In genomic region chr10:84532911-84533882, GRCm38 (mm10) we compare ENCODE assay signal across 8 mouse cellular contexts. TPM values are rescaled to one million over a fixed set of nuclear protein-coding genes. Genes with fewer than 3 reads are reported as not detected.
DNase-seq lines count a peak whose midpoint lies in the region; ATAC-seq and TF ChIP-seq lines count a peak whose summit lies in the region.

No protein-coding gene starts in this region.

- 1% methylated on average over 60 of the region's 72 CpGs for WGBS in intestine, embryonic 16.5 days
- WGBS in liver, embryonic 14.5 days (ENCODE audit: insufficient replicate concordance): 4% methylated on average over 65 of the region's 72 CpGs
- under 1% methylated on average over 66 of the region's 72 CpGs for WGBS in neural tube, embryonic 13.5 days

- no peaks in the 10 kb centered on the region for H3K27me3 ChIP-seq in intestine, embryonic 16.5 days (replicated peaks; ENCODE audit: control insufficient read depth, insufficient read depth, low read length)
- peaks cover 39% of the 10 kb centered on the region for H3K27me3 ChIP-seq in liver, embryonic 14.5 days (ENCODE audit: control insufficient read depth, insufficient read depth, low read length)
- no peaks in the 10 kb centered on the region for H3K27me3 ChIP-seq in neural tube, embryonic 13.5 days

- peak; percentile 47 for ATAC-seq in intestine, embryonic 16.5 days
- peak; percentile 19; the same call in 1 of the 2 replicates for ATAC-seq in liver, embryonic 14.5 days (ENCODE audit: insufficient read depth)
- ATAC-seq in neural tube, embryonic 13.5 days (ENCODE audit: low read depth): peak; percentile 50

- peak overlapping the region; percentile 81 for H3K4me2 ChIP-seq in intestine, embryonic 16.5 days (ENCODE audit: low read depth, low read length)
- peak overlapping the region; percentile 46 for H3K4me2 ChIP-seq in liver, embryonic 14.5 days (ENCODE audit: low read depth)
- H3K4me2 ChIP-seq in neural tube, embryonic 13.5 days: peak overlapping the region; percentile 66

- H3K4me1 ChIP-seq in cortical plate, adult 2 months (ENCODE audit: control insufficient read depth, insufficient read depth, low read length): peaks cover 8% of the 10 kb centered on the region; the same call in 1 of the 2 replicates
- peaks cover 25% of the 10 kb centered on the region for H3K4me1 ChIP-seq in intestine, embryonic 16.5 days (ENCODE audit: control insufficient read depth, insufficient read depth, low read length)
- peaks cover 0 to 7% of the 10 kb centered on the region in 2 experiments; a peak in 2 of 4 replicates for H3K4me1 ChIP-seq in liver, embryonic 14.5 days (replicated peaks; ENCODE audit: control insufficient read depth in 2 of 2, insufficient read depth in 2 of 2, low read length in 1 of 2)
- H3K4me1 ChIP-seq in neural tube, embryonic 13.5 days (replicated peaks): peaks cover 58% of the 10 kb centered on the region

- H3K27ac ChIP-seq in cortical plate, adult 2 months (ENCODE audit: insufficient read depth, low read length): peak overlapping the region; percentile 66; the same call in 1 of the 2 replicates
- H3K27ac ChIP-seq in intestine, embryonic 16.5 days (ENCODE audit: low read length): peak overlapping the region; percentile 74
- H3K27ac ChIP-seq in liver, embryonic 14.5 days: no peak overlapping the region
- peak overlapping the region; percentile 92 for H3K27ac ChIP-seq in neural tube, embryonic 13.5 days (replicated peaks)

- TF ChIP-seq POLR2A in cortical plate, adult 2 months (IDR thresholded peaks at IDR 0.05; ENCODE audit: extremely low read depth, insufficient read depth, low read length): no peak

- peak overlapping the region; percentile 85 for H3K9ac ChIP-seq in intestine, embryonic 16.5 days (ENCODE audit: low read depth, low read length)
- peak overlapping the region; percentile 24 for H3K9ac ChIP-seq in liver, embryonic 14.5 days (replicated peaks)
- H3K9ac ChIP-seq in neural tube, embryonic 13.5 days: peak overlapping the region; percentile 97

- peak overlapping the region; percentile 95 for H3K4me3 ChIP-seq in cortical plate, adult 2 months (ENCODE audit: insufficient read depth, low read length)
- peak overlapping the region; percentile 78 for H3K4me3 ChIP-seq in intestine, embryonic 16.5 days (ENCODE audit: low read length)
- peak overlapping the region; percentile 57 to 59 for H3K4me3 ChIP-seq in liver, embryonic 14.5 days (ENCODE audit: insufficient read depth in 1 of 2, low read depth in 2 of 2, low read length in 2 of 2)
- H3K4me3 ChIP-seq in neural tube, embryonic 13.5 days: peak overlapping the region; percentile 92

- TF ChIP-seq EP300 in liver, embryonic 14.5 days (IDR thresholded peaks at IDR 0.05; ENCODE audit: low read depth): no peak

- DNase-seq in urinary bladder, adult 2 months (ENCODE audit: low spot score): peak; percentile 48
- no peak for DNase-seq in urinary bladder, postnatal 10 days (ENCODE audit: low spot score)
- DNase-seq in gastrocnemius, postnatal 4 days (ENCODE audit: low spot score in 2 of 2): peak; percentile 55 to 76
- no peak for DNase-seq in liver, embryonic 14.5 days (ENCODE audit: low read depth in 3 of 3, low spot score in 3 of 3)
- DNase-seq in urinary bladder, postnatal 25 days (ENCODE audit: low spot score): peak; percentile 54

- H3K36me3 ChIP-seq in intestine, embryonic 16.5 days (ENCODE audit: control insufficient read depth, insufficient read depth, low read length): no peaks in the 10 kb centered on the region
- H3K36me3 ChIP-seq in liver, embryonic 14.5 days (replicated peaks; ENCODE audit: control insufficient read depth, insufficient read depth, low read depth): no peaks in the 10 kb centered on the region
- H3K36me3 ChIP-seq in neural tube, embryonic 13.5 days: peaks cover 9% of the 10 kb centered on the region

- H3K9me3 ChIP-seq in intestine, embryonic 16.5 days (ENCODE audit: control insufficient read depth, low read length): no peaks in the 10 kb centered on the region
- no peaks in the 10 kb centered on the region for H3K9me3 ChIP-seq in liver, embryonic 14.5 days (ENCODE audit: control insufficient read depth, low read length)
- H3K9me3 ChIP-seq in neural tube, embryonic 13.5 days: no peaks in the 10 kb centered on the region

- TF ChIP-seq CTCF in cortical plate, adult 2 months (IDR thresholded peaks at IDR 0.05; ENCODE audit: extremely low read depth, insufficient read depth, low read length): no peak
- no peak for TF ChIP-seq CTCF in liver, embryonic 14.5 days (IDR thresholded peaks at IDR 0.05; ENCODE audit: low read depth)

RNA-seq across cellular contexts. Expression of gene Ckap4, which starts 0.7 kb away (rescaled TPM):
- 43.0 and 45.3 TPM in 2 replicates for polyA plus RNA-seq in urinary bladder, adult 2 months (2012; rRNA removed)
- 13.2 and 14.1 TPM in 2 replicates for polyA plus RNA-seq in cortical plate, adult 2 months (2012; rRNA removed)
- 100 to 1,000 TPM; 122 to 138 TPM for total RNA-seq in gastrocnemius, postnatal 4 days (2021)
- polyA plus RNA-seq in intestine, embryonic 16.5 days (2015; fragmentation: Nextera tagmentation; extraction: Ambion mirVana): 14.4 and 19.9 TPM in 2 replicates
- polyA plus RNA-seq in liver, embryonic 14.5 days (2012; rRNA removed): 3.5 and 5.8 TPM in 2 replicates
- 8.2 and 8.6 TPM in 2 replicates for polyA plus RNA-seq in liver, embryonic 14.5 days (2014; fragmentation: Nextera tagmentation; extraction: Ambion mirVana)
- polyA plus RNA-seq in neural tube, embryonic 13.5 days (2015; fragmentation: Nextera tagmentation; extraction: Ambion mirVana): 64.0 and 65.9 TPM in 2 replicates

RNA-seq across cellular contexts. Expression of gene Tcp11l2, which starts 43.2 kb away (rescaled TPM):
- polyA plus RNA-seq in urinary bladder, adult 2 months (2012; rRNA removed): 28.7 and 30.1 TPM in 2 replicates
- polyA plus RNA-seq in cortical plate, adult 2 months (2012; rRNA removed): 22.0 and 22.4 TPM in 2 replicates
- 10 to 100 TPM; 41.9 to 48.3 TPM for total RNA-seq in gastrocnemius, postnatal 4 days (2021)
- polyA plus RNA-seq in intestine, embryonic 16.5 days (2015; fragmentation: Nextera tagmentation; extraction: Ambion mirVana): 13.4 and 13.6 TPM in 2 replicates
- polyA plus RNA-seq in liver, embryonic 14.5 days (2012; rRNA removed): 28.8 and 31.4 TPM in 2 replicates
- 38.1 and 44.2 TPM in 2 replicates for polyA plus RNA-seq in liver, embryonic 14.5 days (2014; fragmentation: Nextera tagmentation; extraction: Ambion mirVana)
- 30.2 and 34.1 TPM in 2 replicates for polyA plus RNA-seq in neural tube, embryonic 13.5 days (2015; fragmentation: Nextera tagmentation; extraction: Ambion mirVana)

Comparison
In these comparisons a context has a peak if more than half of its experiments do, and no peak if none do; other contexts are left out.
1. DNase-seq: peak in urinary bladder, adult 2 months (single experiment), gastrocnemius, postnatal 4 days (2 of 2) and urinary bladder, postnatal 25 days (single experiment); none in urinary bladder, postnatal 10 days (single experiment) and liver, embryonic 14.5 days (0 of 3).
2. H3K9ac ChIP-seq: peak in every context shown above with its lines; median percentile 97 in neural tube, embryonic 13.5 days; 85 in intestine, embryonic 16.5 days; 24 in liver, embryonic 14.5 days.
3. Peak in every context shown above with its lines, with median percentiles within 50 percentile points of each other: H3K4me3 ChIP-seq, ATAC-seq and H3K4me2 ChIP-seq.